Mouse (Mus musculus) stomach, postnatal 0 days (tissue): ENCODE results near the gene Ankrd23. TPM values are rescaled to one million over a fixed set of nuclear protein-coding genes. Genes with fewer than 3 reads are reported as not detected.

Experiments
- ATAC-seq: fragments of 200-750 bp; cut with Nextera tagmentation; 2 replicates; pipeline ENCODE4 v1.8.0; 2017; ENCODE audit not compliant: low FRiP score, low TSS enrichment
- DNase-seq: peaks from one replicate; pipeline ENCODE4 v3.0.0-alpha.2; 2016; ENCODE audit warnings: low spot score
- H3K27ac ChIP-seq: fragments of 300-500 bp; sonication (generic); replicated peaks from 2 replicates; pipeline ENCODE4 v1.5.1; 2014; ENCODE audit warnings: mild to moderate bottlenecking, control low read depth
- H3K27me3 ChIP-seq: fragments of 300-500 bp; sonication (generic); 2 replicates; pipeline ENCODE4 v1.6.1; 2014; ENCODE audit warnings: low read length; ENCODE audit not compliant: control insufficient read depth, insufficient read depth
- H3K36me3 ChIP-seq: fragments of 300-500 bp; sonication (generic); 2 replicates; pipeline ENCODE4 v1.6.1; 2014; ENCODE audit warnings: low read length, mixed read lengths; ENCODE audit not compliant: control insufficient read depth, insufficient read depth
- H3K4me1 ChIP-seq: fragments of 300-500 bp; sonication (generic); replicated peaks from 2 replicates; pipeline ENCODE4 v1.6.1; 2014; ENCODE audit warnings: antibody characterized with exemption; ENCODE audit not compliant: control insufficient read depth, insufficient read depth
- H3K4me2 ChIP-seq: fragments of 300-500 bp; sonication (generic); replicated peaks from 2 replicates; pipeline ENCODE4 v1.6.1; 2014; ENCODE audit warnings: low read depth, mild to moderate bottlenecking, control low read depth, moderate library complexity
- H3K4me3 ChIP-seq: fragments of 300-500 bp; sonication (generic); 2 replicates; pipeline ENCODE4 v1.5.1; 2014; ENCODE audit warnings: low read depth, low read length, control low read depth
- H3K9ac ChIP-seq: fragments of 300-500 bp; sonication (generic); 2 replicates; pipeline ENCODE4 v1.6.1; 2014; ENCODE audit warnings: mild to moderate bottlenecking, low read length, control low read depth, mixed read lengths
- H3K9me3 ChIP-seq: fragments of 300-500 bp; sonication (generic); 2 replicates; pipeline ENCODE4 v1.6.1; 2016; ENCODE audit warnings: low read length; ENCODE audit not compliant: control insufficient read depth
- CTCF ChIP-seq: IDR thresholded peaks from 2 replicates; pipeline ENCODE4 v1.5.1; 2016; ENCODE audit warnings: antibody characterized with exemption, low read depth, mild to moderate bottlenecking, moderate library complexity
- EP300 ChIP-seq: optimal IDR thresholded peaks from 2 replicates; pipeline ENCODE3; 2016; ENCODE audit warnings: antibody characterized with exemption
- WGBS: fragments of 180-500 bp; shearing (Covaris S2); extraction: QIAGEN DNeasy Blood & Tissue Kit; methylation state at CpG from one replicate; pipeline ENCODE4 v1.1.7; 2014; 5-methylcytosine and 5-hydroxymethylcytosine counted together
- polyA plus RNA-seq: library from polyadenylated mRNA; unstranded; fragments of >200 nt; fragmentation: Nextera tagmentation; extraction: Ambion mirVana; gene quantifications from 2 replicates; pipeline ENCODE4 v1.2.1, GENCODE M21; 2015

Gene Ankrd23
- polyA plus RNA-seq, 1 experiment from 2014 or later, result 6.1 TPM

GRCm38 (mm10) chr1:36556553-36557456 is 20.1 kb upstream of the Ankrd23 start:
- peaks cover 23% of the 10 kb centered on the region for H3K36me3 ChIP-seq
- no peaks in the 10 kb centered on the region for H3K9me3 ChIP-seq
- ATAC-seq (peak; percentile 77), DNase-seq (peak; percentile 93)
- H3K4me1 ChIP-seq, result peaks cover 8% of the 10 kb centered on the region
- peak overlapping the region; percentile 99 for H3K27ac ChIP-seq
- H3K27me3 ChIP-seq, result no peaks in the 10 kb centered on the region
- under 1% methylated on average over 52 of the region's 52 CpGs for WGBS
- H3K9ac ChIP-seq, result peak overlapping the region; percentile 97
- peak overlapping the region; percentile 87 for H3K4me3 ChIP-seq
- peak overlapping the region; percentile 83 for H3K4me2 ChIP-seq
- TF ChIP-seq EP300 (peak; percentile 5), CTCF (peak; percentile 90)

DNA sequence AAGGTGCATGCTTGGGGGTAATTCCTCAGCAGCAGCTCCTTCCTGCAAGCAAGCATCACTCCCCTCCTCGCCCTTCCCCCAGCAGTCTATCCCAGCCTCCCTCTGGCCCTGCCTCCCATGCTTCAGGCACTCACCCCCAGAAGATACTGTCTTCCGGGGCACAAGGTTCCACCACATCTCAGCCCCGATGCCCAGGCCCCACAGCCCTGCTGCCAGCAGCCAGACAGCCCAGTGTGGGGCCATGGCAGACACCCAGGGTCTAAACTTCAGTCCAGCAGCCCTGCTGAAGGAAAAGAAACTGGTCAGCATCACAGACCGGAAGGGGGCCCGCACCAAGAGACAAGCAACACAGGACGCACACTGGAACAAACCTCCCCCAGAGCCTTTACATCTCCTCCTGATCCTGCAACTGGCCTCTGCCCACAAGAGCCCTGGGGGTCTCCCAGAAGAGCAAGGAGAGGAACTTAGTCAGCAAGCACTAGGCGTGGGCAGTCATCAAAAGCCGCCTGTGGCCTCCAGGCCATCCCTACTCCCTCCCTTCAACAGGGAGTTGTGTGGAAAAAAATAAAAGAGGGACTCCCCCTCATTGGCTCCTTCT is 19.2 kb upstream of the Ankrd23 start:
- H3K36me3 ChIP-seq, result peaks cover 30% of the 10 kb centered on the region
- 4% methylated on average over 8 of the region's 8 CpGs for WGBS
- no peaks in the 10 kb centered on the region for H3K27me3 ChIP-seq
- H3K9me3 ChIP-seq, result no peaks in the 10 kb centered on the region
- ATAC-seq, result no peak
- TF ChIP-seq CTCF (peak; percentile 9; the same call in 1 of the 2 replicates), EP300 (no peak)
- peak overlapping the region; percentile 87 for H3K4me3 ChIP-seq
- H3K27ac ChIP-seq, result peak overlapping the region; percentile 99
- H3K9ac ChIP-seq, result peak overlapping the region; percentile 97
- peaks cover 8% of the 10 kb centered on the region for H3K4me1 ChIP-seq
- H3K4me2 ChIP-seq, result peak overlapping the region; percentile 83
- no peak for DNase-seq

- Histone ChIP-seq H3K27ac (0 out of 2 replicates have a peak overlapping the region, but pooled peaks have one; percentile 40), H3K4me1 (peaks cover 8% of the 10 kb centered on the region), H3K4me3 (no peak overlapping the region), H3K36me3 (peaks cover 38% of the 10 kb centered on the region), H3K9ac (0 out of 2 replicates have a peak overlapping the region, but pooled peaks have one; percentile 23), H3K4me2 (peak overlapping the region; percentile 83), H3K27me3 (no peaks in the 10 kb centered on the region), H3K9me3 (no peaks in the 10 kb centered on the region)
- 65% methylated on average over 21 of the region's 21 CpGs for WGBS
- DNase-seq (no peak), ATAC-seq (no peak)
- TF ChIP-seq CTCF, result no peak
- TF ChIP-seq EP300, result no peak
These were observed 18.1 kb upstream of the Ankrd23 start for GRCm38 (mm10) chr1:36554633-36555399.

- DNase-seq, result no peak
- H3K4me3 ChIP-seq, result no peak overlapping the region
- H3K4me2 ChIP-seq, result no peak overlapping the region
- no peak overlapping the region for H3K9ac ChIP-seq
- H3K27me3 ChIP-seq, result no peaks in the 10 kb centered on the region
- WGBS, result 87% methylated on average over 16 of the region's 16 CpGs
- H3K27ac ChIP-seq, result no peak overlapping the region
- H3K36me3 ChIP-seq, result peaks cover 43% of the 10 kb centered on the region
- H3K9me3 ChIP-seq, result no peaks in the 10 kb centered on the region
- ATAC-seq, result no peak
- no peak for TF ChIP-seq EP300
- TF ChIP-seq CTCF, result no peak
- peaks cover 8% of the 10 kb centered on the region for H3K4me1 ChIP-seq
These were observed 15.8 kb upstream of the Ankrd23 start for GRCm38 (mm10) chr1:36552506-36552905.

- Histone ChIP-seq H3K9me3 (no peaks in the 10 kb centered on the region), H3K4me2 (no peak overlapping the region), H3K9ac (no peak overlapping the region), H3K4me3 (no peak overlapping the region), H3K27ac (no peak overlapping the region), H3K27me3 (no peaks in the 10 kb centered on the region), H3K4me1 (peaks cover 8% of the 10 kb centered on the region), H3K36me3 (peaks cover 43% of the 10 kb centered on the region)
- ATAC-seq, result no peak
- DNase-seq, result no peak
- WGBS, result 81% methylated on average over 17 of the region's 17 CpGs
- TF ChIP-seq CTCF, result peak; percentile 31; the same call in 1 of the 2 replicates
- no peak for TF ChIP-seq EP300
These were observed 15.2 kb upstream of the Ankrd23 start for GRCm38 (mm10) chr1:36551904-36552303.
